Mouse (Mus musculus) left cerebral cortex, postnatal 14 days (tissue): ENCODE data around the gene Zfp488. TPM values are rescaled to one million over a fixed set of nuclear protein-coding genes. Genes with fewer than 3 reads are reported as not detected.

Experiments
- DNase-seq, 2 experiments: peaks; one replicate each; pipeline ENCODE4 v3.0.0; 2021 to 2022; ENCODE audit warnings: low spot score in 2 of 2, mixed read lengths in 1 of 2
- intact Hi-C: fragments of 180-260 bp; cut with DNase I; formaldehyde crosslinking; loops from one replicate; pipeline ENCODE4 v1.15.1; 2025
- long read RNA-seq, 2 experiments: library from polyadenylated mRNA; stranded (forward); transcript quantifications; one replicate each; pipeline ENCODE4 v2.0.0; 2021
- total RNA-seq, 2 experiments: library from RNA; stranded (reverse); gene quantifications; 2 replicates each; pipeline ENCODE4 v1.2.3; 2021

The Zfp488 gene
- 1 to 10 TPM; 4.8 to 5.9 TPM for total RNA-seq
- long read RNA-seq, experiment 1, full-length matches to known transcripts = 3 of 3 reads
- long read RNA-seq, experiment 1, partial matches to known transcripts = 0 of 3 reads
- long read RNA-seq, experiment 1, other reads (novel, unspliced or antisense) = 0 of 3 reads
- long read RNA-seq, experiment 2 = 0 reads

GRCm38 (mm10) chr14:33978604-33979059 is at the start of gene Zfp488:
Zfp488 (minus strand) TSS chr14:33978764.
- intact Hi-C loops = loop anchor here (10.0 kb wide), 1 partner anchor 226 kb away; the partner anchor contains the start of gene Gprin2
- peak in 1 of 2 experiments; percentile 16 for DNase-seq

DNA sequence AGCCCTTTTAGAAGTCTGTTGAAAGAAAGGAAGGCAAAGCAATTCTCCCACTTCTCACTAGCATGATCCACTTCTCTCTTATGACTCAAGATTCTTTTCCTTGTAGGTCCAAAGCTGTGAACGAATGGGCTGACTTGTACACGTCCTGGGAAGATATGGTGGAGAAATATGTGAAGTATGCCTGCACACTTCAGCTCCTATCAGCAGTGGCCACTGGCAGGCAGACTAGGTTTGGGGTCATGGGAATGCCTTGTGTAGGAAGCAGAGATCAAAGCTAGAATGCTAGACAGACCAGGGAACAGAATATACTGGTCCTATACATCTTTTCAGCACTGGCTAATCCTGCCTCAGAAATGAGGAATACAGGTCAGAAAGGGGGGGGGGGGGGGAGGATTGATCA is 48.1 kb upstream of the Zfp488 start:
- intact Hi-C loops = no loop called here

DNA sequence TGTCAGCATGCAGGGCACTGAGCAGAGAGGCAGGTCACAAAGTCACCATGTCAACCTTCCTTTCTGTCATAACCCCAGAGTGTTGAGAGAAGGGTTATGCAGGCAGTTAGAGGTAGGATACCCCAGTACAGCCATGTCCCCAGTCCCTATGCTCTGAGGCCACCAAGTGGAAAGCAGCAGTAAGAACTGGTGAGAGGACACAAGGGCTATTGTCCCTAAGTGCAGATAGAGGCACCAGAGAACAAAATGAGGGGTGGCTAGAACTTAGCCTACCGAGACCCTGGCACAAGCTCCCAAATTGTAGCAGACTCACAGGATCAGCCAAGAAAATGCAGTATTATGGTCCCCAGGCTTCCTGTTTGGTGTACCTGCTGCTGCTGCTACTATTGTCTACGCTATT is 38.4 kb upstream of the Zfp488 start:
- DNase-seq = no peak
- intact Hi-C loops = no loop called here

More for the DNA sequence above, 48.1 kb upstream of the Zfp488 start:
- DNase-seq = no peak

- intact Hi-C loops = no loop called here
- DNase-seq = no peak
Measured at GRCm38 (mm10) chr14:34016381-34016780, 37.8 kb upstream of the Zfp488 start, which contains the start of gene Gm5460. Gm5460 (plus strand) TSS chr14:34016758.

- intact Hi-C loops = no loop called here
- DNase-seq = no peak
Measured at GRCm38 (mm10) chr14:34015063-34015462, 36.5 kb upstream of the Zfp488 start, which contains the start of gene Gm30083. Gm30083 (minus strand) TSS chr14:34015182.

DNA sequence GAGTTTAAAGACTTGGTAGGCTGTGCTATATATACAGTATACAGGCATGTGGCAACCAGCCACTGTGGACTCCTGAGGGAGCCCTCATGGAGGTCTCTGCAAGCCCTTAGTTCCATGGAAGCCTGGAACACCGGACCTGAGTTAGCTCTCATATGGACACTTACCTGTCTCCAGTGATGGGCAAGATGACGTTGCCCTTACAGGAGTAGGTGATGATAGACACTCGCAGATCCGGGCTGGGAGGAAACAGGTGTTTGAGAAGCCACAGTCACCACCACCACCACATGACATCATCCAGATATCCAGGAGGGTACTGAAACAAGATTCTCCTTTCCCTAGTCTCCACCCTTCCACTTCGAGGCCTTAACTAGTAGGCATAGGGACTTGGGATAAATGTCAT is 23.8 kb upstream of the Zfp488 start:
- no peak for DNase-seq
- intact Hi-C loops = no loop called here

GRCm38 (mm10) chr14:34001445-34001844 is 22.9 kb upstream of the Zfp488 start:
- DNase-seq = no peak
- intact Hi-C loops = no loop called here

DNA sequence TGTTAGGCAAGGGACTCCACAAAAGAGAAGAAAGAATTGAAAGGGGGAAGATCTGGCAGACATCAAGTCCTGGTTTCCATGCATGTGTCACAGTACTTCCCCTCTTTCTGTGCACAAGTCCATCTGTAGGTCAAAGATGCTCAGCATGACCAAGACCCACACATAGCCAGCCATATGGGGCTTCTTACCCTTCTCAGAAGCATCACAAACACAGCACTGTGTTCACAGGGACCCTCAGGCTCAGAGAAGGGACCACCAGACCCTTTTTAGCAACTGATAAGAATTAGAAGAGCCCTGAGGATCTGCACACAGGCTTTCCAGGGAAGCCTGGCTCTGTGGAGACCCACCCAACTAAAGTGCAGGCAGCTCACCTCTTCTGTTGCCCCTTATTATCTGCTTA is 21.5 kb upstream of the Zfp488 start:
- intact Hi-C loops = no loop called here
- no peak for DNase-seq

DNA sequence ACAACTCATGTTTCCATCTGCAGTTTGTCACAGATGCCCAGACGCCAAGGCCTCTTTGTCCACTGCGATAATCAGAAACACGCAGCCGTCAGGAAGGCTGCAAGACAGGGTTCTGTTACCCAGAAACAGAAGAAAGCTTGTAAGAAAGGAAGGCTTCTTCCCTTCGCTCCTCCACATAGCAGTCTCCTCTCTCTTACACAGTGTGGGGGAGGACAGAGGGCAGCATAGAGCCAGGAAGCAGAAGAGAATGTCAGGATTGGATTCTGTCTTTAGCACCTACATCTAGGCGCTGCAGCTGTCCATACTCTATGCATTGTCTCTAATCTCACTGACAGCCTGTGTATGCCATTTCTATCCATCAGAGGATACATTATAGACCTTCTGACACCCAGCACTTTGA is 18.9 kb upstream of the Zfp488 start:
- intact Hi-C loops = no loop called here
- DNase-seq = no peak

DNA sequence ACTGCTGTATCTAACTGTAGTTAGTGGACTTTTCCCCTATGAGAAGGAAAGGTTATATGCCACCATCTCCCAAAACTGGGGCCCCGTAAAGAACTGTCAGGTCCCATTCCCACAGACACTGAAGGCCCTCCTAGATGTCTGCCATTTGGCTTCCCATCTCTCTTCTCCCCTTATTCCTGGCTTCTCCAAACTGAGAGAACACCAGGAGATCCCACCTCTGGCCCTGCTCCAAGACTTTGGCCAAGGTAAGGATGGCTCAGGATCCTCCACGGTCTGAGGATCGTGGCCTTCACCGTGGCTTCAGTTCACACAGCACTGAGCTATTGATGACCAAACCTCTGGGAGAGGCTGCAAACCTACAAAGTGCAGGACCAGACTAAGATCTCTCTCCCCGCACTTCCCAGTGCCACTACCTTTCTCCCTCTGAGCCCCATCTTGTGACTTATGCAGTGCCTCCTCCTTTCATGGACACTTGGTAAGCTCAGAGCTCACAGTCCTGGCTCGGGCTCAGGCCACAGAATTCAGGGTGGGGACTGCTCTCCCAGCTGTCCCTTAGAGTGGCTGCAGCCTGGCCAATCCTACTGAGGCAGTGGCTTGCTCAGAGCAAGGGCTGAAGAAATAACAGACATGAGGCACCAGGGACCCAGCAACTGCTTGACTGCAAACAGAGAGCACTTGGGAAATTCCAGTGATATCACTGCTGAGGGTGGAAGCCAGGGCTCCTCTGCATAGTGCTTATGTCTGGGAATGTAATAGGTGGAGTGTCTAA is 15.1 kb upstream of the Zfp488 start:
- no peak for DNase-seq
- intact Hi-C loops = no loop called here

GRCm38 (mm10) chr14:33993051-33993450 is 14.5 kb upstream of the Zfp488 start:
- intact Hi-C loops = no loop called here

DNA sequence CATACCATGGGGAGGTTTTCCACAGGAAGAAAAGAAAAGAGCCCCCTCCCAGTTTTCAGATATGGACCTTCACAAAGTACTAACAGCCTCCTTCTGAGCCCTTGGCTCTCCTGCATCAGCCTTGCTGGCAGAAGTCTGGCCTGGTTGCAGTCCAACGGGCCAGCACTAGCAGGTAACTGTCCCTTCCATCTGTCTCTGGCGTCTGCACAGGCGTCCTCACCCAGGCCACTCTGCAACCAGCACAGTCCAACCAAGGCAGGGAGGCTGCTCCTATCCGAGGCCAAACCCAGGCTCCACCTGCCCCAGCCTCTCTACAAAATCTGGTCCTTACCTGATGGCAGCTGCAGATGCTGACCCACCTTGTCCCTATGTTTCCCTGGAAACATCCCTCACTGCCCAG is 13.4 kb upstream of the Zfp488 start:
- intact Hi-C loops = no loop called here
- DNase-seq = no peak

More at GRCm38 (mm10) chr14:33993051-33993450, 14.5 kb upstream of the Zfp488 start:
- DNase-seq = no peak

DNA sequence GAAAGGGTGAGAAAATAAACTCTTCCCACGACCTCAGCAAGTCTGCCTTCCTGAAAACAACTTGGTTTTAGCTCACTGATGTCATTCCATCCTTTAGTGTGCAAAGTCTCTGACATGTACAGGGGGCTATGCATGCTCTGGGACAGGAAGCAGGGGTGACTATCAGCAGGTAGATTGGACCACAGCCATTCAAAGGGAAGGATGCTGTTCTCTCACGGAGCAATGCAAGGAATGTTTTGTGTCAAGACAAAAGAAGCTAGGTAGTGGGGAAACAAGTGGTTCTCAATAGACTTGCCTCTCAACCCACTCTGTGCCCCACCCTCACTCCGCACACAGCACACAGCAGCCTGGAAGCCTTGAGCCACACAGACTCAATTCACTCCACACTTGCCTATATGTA is 10.6 kb upstream of the Zfp488 start:
- DNase-seq = no peak
- intact Hi-C loops = no loop called here

- intact Hi-C loops = loop anchor here (10.0 kb wide), 1 partner anchor 227 kb away; the partner anchor contains the start of gene Gprin2
- no peak for DNase-seq
Measured at GRCm38 (mm10) chr14:33977748-33978147, 816 bp downstream of the Zfp488 start.

DNA sequence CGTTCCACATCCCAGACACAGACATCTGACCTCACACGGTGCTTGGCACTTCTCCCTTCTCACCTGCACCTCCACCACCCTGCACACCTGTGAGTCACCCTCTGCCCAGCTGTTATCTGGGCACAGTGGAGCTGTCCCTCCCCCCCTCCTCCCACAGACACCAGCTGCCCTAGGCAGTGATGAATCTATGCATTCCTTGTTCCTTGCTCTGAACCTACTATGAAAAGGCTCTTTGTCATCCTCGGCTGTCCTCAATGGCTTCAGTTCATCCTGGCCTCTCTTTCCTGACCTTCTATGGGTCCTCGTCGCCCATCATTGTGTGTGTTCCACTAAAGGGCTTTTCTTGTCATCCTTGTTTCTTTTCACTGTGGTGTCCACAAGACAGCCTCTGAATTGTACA is 3.8 kb downstream of the Zfp488 start:
- intact Hi-C loops = loop anchor here (10.0 kb wide), 1 partner anchor 230 kb away; the partner anchor contains the start of gene Gprin2
- peak in 1 of 2 experiments; percentile 30 for DNase-seq

GRCm38 (mm10) chr14:33972679-33973078 is 5.9 kb downstream of the Zfp488 start:
- intact Hi-C loops = loop anchor here (10.0 kb wide), 1 partner anchor 232 kb away; the partner anchor contains the start of gene Gprin2
- DNase-seq = no peak

DNA sequence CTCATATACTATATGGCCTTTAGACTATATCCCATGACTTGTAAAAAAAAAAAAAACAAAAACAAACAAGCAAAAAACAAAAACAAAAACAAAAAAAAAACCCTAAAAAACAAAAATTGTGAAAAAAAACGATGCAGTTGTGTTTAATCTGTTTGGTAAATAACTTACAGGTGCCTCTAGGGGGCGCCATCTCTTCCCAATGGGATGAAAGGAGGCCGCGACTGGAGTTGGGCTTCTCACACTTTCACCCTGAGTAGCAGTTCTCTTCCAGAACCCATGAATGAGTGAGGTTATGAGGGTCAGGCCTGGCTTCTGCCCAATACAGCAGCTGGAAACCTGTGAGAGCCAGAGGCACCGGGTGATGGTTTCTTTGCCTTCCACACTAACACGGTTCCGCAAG is 12.9 kb downstream of the Zfp488 start:
- intact Hi-C loops = no loop called here
- no peak for DNase-seq

- peak; percentile 61 to 67 for DNase-seq
- intact Hi-C loops = loop anchor here (5.0 kb wide), 1 partner anchor 108 kb away; no protein-coding TSS in a partner anchor
Measured at GRCm38 (mm10) chr14:33959341-33959740, 19.2 kb downstream of the Zfp488 start.

GRCm38 (mm10) chr14:33958841-33959240 is 19.7 kb downstream of the Zfp488 start:
- intact Hi-C loops = loop anchor here (5.0 kb wide), 1 partner anchor 108 kb away; no protein-coding TSS in a partner anchor
- no peak for DNase-seq

GRCm38 (mm10) chr14:33958186-33958585 is 20.4 kb downstream of the Zfp488 start:
- no peak for DNase-seq
- intact Hi-C loops = loop anchor here (5.0 kb wide), 1 partner anchor 109 kb away; no protein-coding TSS in a partner anchor
